Comparison of ENCODE assay signal across 7 mouse cellular contexts in the genomic region with DNA sequence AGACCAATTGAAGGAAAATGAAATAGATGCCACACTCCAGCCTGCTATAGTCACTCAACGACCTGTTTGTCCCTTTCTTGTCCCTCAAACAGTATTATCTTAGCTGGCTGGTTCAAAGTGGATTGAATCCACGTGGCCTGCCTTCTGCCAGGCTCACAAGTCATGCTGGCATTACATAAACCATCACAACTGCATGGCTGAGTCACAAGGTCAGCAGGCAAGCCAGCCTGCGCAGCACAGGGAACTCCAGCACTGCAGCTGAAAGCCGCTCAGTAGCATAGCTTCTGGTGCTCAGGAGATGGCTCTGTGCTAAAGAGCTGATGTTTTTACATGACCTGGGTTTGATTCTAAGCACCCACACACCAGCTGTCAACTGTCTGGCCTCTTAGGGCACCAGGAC.
DNase-seq lines count a peak whose midpoint lies in the region; ATAC-seq and TF ChIP-seq lines count a peak whose summit lies in the region.

No protein-coding gene starts in this region.

- DNase-seq in ovary, adult 18-20 months (ENCODE audit: low spot score): peak; percentile 57
- no peak for DNase-seq in ovary, postnatal 10 days (ENCODE audit: low spot score)
- peak; percentile 69 to 83 for DNase-seq in heart, adult 9 months (ENCODE audit: low spot score in 2 of 2)
- DNase-seq in lung, postnatal 0 days (ENCODE audit: low spot score): peak; percentile 24
- DNase-seq in thymus, adult 2 months: no peak
- DNase-seq in spleen, adult 12 weeks (ENCODE audit: low spot score): no peak

- H3K9me3 ChIP-seq in lung, postnatal 0 days (ENCODE audit: low read length): no peaks in the 10 kb centered on the region

- TF ChIP-seq POLR2A in thymus, adult 2 months (IDR thresholded peaks at IDR 0.05; ENCODE audit: control insufficient read depth, extremely low read depth, insufficient read depth, low read length, poor library complexity): no peak

- no peaks in the 10 kb centered on the region for H3K27me3 ChIP-seq in lung, postnatal 0 days (replicated peaks; ENCODE audit: insufficient read depth, low read length)
- H3K27me3 ChIP-seq in thymus, adult 2 months (ENCODE audit: control insufficient read depth, insufficient read depth, low read length): no peaks in the 10 kb centered on the region

- no peak for TF ChIP-seq EP300 in lung, postnatal 0 days (IDR thresholded peaks at IDR 0.05)

- no peaks in the 10 kb centered on the region for H3K36me3 ChIP-seq in lung, postnatal 0 days (ENCODE audit: insufficient read depth, low read length)
- H3K36me3 ChIP-seq in thymus, adult 2 months (ENCODE audit: control insufficient read depth, insufficient read depth, low read length): no peaks in the 10 kb centered on the region

- TF ChIP-seq CTCF in lung, postnatal 0 days (IDR thresholded peaks at IDR 0.05): no peak
- no peak for TF ChIP-seq CTCF in thymus, adult 2 months (IDR thresholded peaks at IDR 0.05; ENCODE audit: borderline replicate concordance, control insufficient read depth, extremely low read depth, insufficient read depth, low read length, poor library complexity)

- H3K27ac ChIP-seq in brown adipose tissue, adult 24 weeks (replicated peaks; ENCODE audit: low read depth, low read length): peak overlapping the region; percentile 57
- no peak overlapping the region for H3K27ac ChIP-seq in lung, postnatal 0 days (ENCODE audit: low read length)
- H3K27ac ChIP-seq in thymus, adult 2 months (ENCODE audit: control insufficient read depth, insufficient read depth, low read length): no peak overlapping the region

- whole genome bisulfite sequencing in lung, postnatal 0 days: 30% methylated on average over 4 of the region's 4 CpGs
- WGBS in thymus, adult 2 months: 68% methylated on average over 4 of the region's 4 CpGs

- peaks cover 8% of the 10 kb centered on the region for H3K4me1 ChIP-seq in brown adipose tissue, adult 24 weeks (ENCODE audit: control insufficient read depth, insufficient read depth, insufficient read length, low read length)
- no peaks in the 10 kb centered on the region for H3K4me1 ChIP-seq in lung, postnatal 0 days (ENCODE audit: insufficient read depth, low read depth, low read length)
- H3K4me1 ChIP-seq in thymus, adult 2 months (replicated peaks; ENCODE audit: control insufficient read depth, insufficient read depth, low read length): no peaks in the 10 kb centered on the region

- no peak overlapping the region for H3K4me3 ChIP-seq in brown adipose tissue, adult 24 weeks (ENCODE audit: insufficient read depth, low read depth, low read length)
- no peak overlapping the region for H3K4me3 ChIP-seq in lung, postnatal 0 days (ENCODE audit: low read depth, low read length)
- no peak overlapping the region for H3K4me3 ChIP-seq in thymus, adult 2 months (ENCODE audit: control insufficient read depth, insufficient read depth, low read length)

- ATAC-seq in lung, postnatal 0 days: peak; percentile 46

- no peak overlapping the region for H3K9ac ChIP-seq in lung, postnatal 0 days (replicated peaks; ENCODE audit: low read depth)

- H3K4me2 ChIP-seq in lung, postnatal 0 days (replicated peaks; ENCODE audit: low read depth, low read length): no peak overlapping the region

Comparison
In these comparisons a context has a peak if more than half of its experiments do, and no peak if none do; other contexts are left out.
1. DNase-seq: peak in ovary, adult 18-20 months (single experiment), heart, adult 9 months (2 of 2) and lung, postnatal 0 days (single experiment); none in ovary, postnatal 10 days (single experiment), thymus, adult 2 months (single experiment) and spleen, adult 12 weeks (single experiment).